Mouse (Mus musculus): Measurements from ENCODE around the gene Prap1. TPM values are rescaled to one million over a fixed set of nuclear protein-coding genes. Genes with fewer than 3 reads are reported as not detected.
A peak's percentile ranks its signal among the peaks of the same experiment; 100 is the strongest.

The Prap1 gene
- total RNA-seq, 4 experiments from 2014 or later = 0.56 TPM; not detected in 3

GRCm38 (mm10) chr7:140081408-140082241 lies 11.6 kb upstream of the Prap1 start:
- DNase-seq (ENCODE audit: low spot score in 2 of 2) = peak; percentile 43 to 45

- peak; percentile 89 to 93 for DNase-seq (ENCODE audit: low spot score in 2 of 2)
Measured at GRCm38 (mm10) chr7:140082242-140082678, 10.9 kb upstream of the Prap1 start, which contains the start of gene Caly. TSS of gene Caly (minus strand) at chr7:140082548.

- DNase-seq (ENCODE audit: low spot score in 2 of 2) = no peak
Measured at GRCm38 (mm10) chr7:140090601-140091000, 2.6 kb upstream of the Prap1 start.

- no peak for DNase-seq (ENCODE audit: low spot score in 2 of 2)
Measured at GRCm38 (mm10) chr7:140094954-140095353, 1.8 kb downstream of the Prap1 start.

- no peak for DNase-seq (ENCODE audit: low spot score in 2 of 2)
Measured at GRCm38 (mm10) chr7:140095556-140095955, 2.4 kb downstream of the Prap1 start.

- no peak for DNase-seq (ENCODE audit: low spot score in 2 of 2)
Measured at GRCm38 (mm10) chr7:140096055-140096454, 2.9 kb downstream of the Prap1 start.

GRCm38 (mm10) chr7:140098466-140098865 lies 5.3 kb downstream of the Prap1 start:
- no peak for DNase-seq (ENCODE audit: low spot score in 2 of 2)

- DNase-seq (ENCODE audit: low spot score in 2 of 2) = no peak
Measured at GRCm38 (mm10) chr7:140101498-140101897, 8.3 kb downstream of the Prap1 start.

- peak; percentile 75 to 87 for DNase-seq (ENCODE audit: low spot score in 2 of 2)
Measured at GRCm38 (mm10) chr7:140101993-140102860, 9.0 kb downstream of the Prap1 start, which contains the start of gene Fuom. TSS of gene Fuom (minus strand) at chr7:140102441.

- no peak for DNase-seq (ENCODE audit: low spot score in 2 of 2)
Measured at GRCm38 (mm10) chr7:140104009-140104408, 10.8 kb downstream of the Prap1 start.

- no peak for DNase-seq (ENCODE audit: low spot score in 2 of 2)
Measured at GRCm38 (mm10) chr7:140111943-140112342, 18.7 kb downstream of the Prap1 start.

GRCm38 (mm10) chr7:140115583-140116328 lies 22.6 kb downstream of the Prap1 start, which contains the start of gene Paox:
TSS of gene Paox (plus strand) at chr7:140115799.
- DNase-seq (ENCODE audit: low spot score in 2 of 2) = peak; percentile 51 to 53

- peak; percentile 84 to 85 for DNase-seq (ENCODE audit: low spot score in 2 of 2)
Measured at GRCm38 (mm10) chr7:140116329-140117054, 23.3 kb downstream of the Prap1 start, which contains the start of gene Echs1. TSS of gene Echs1 (minus strand) at chr7:140116476.

- no peak for DNase-seq (ENCODE audit: low spot score in 2 of 2)
Measured at GRCm38 (mm10) chr7:140120484-140120883, 27.3 kb downstream of the Prap1 start.

GRCm38 (mm10) chr7:140121338-140121910 lies 28.2 kb downstream of the Prap1 start:
- DNase-seq (ENCODE audit: low spot score in 2 of 2) = no peak

- DNase-seq (ENCODE audit: low spot score in 2 of 2) = no peak
Measured at GRCm38 (mm10) chr7:140122765-140123164, 29.6 kb downstream of the Prap1 start.

GRCm38 (mm10) chr7:140124382-140124781 lies 31.2 kb downstream of the Prap1 start:
- no peak for DNase-seq (ENCODE audit: low spot score in 2 of 2)

- peak; percentile 79 to 86 for DNase-seq (ENCODE audit: low spot score in 2 of 2)
Measured at GRCm38 (mm10) chr7:140125278-140126021, 32.3 kb downstream of the Prap1 start.

- no peak for DNase-seq (ENCODE audit: low spot score in 2 of 2)
Measured at GRCm38 (mm10) chr7:140126022-140126350, 32.8 kb downstream of the Prap1 start.
